Mouse (Mus musculus): Measurements from ENCODE around the gene Lrp2bp.

Lrp2bp gene

DNA sequence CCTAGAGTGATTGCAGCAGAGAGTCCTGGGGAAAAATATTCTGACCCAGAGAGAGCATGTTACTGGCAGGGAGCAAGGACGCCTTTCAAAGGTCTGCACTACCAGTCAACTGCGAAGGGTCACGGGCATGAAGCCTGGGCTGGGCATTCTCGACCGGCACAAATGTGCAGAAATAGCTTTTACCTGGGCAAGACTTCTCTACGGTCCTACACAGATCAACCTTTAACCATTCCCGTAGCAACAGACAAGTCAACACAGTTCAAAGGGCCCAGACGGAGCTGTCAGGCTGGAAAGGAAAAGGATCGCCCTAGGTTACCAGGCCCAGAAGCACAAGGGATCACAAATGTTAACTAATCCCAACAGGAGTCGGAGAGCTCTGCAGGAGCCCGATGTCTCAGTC lies 37.1 kb downstream of the Lrp2bp start:
- no peak for DNase-seq

GRCm38 (mm10) chr8:46039666-46040065 lies 40.6 kb downstream of the Lrp2bp start:
- DNase-seq = peak; percentile 35

DNA sequence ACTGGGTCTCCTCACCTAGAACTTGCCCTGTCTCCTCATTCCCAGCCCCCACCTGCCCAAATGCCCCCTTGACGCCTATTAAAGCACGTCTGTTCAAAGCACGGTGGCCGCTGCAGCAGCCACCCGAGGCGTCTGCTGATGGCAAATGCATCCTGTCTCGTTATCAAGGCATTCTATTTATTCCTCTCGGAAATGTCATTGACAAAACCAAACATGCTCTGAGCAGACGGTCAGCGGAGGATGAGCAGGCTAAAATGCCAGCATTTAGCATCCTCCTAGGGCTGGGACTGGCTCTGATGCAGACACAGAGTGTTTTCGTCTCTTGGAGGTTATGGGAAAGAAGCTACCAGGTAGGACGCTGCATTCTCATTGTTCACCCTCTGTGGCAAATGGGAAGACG lies 41.2 kb downstream of the Lrp2bp start:
- no peak for DNase-seq

DNA sequence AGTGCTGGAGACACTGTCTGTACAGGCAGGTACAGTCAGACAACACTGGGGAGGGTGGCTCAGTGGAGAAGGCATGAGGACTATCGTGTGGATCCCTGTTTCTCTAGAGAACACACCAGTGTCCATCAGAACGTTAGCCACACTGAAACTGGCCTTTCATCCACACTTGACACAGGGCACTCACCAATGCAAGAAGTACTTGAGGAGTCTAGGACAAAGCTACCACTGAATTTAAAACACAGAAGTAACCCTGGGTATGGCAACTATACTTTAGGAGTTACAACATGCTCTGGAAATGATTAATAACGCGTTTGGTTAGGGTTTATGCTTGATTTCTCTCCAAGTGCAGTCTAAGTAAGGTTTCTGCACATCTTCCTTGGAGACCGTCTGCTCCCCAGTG lies 73.7 kb downstream of the Lrp2bp start:
- no peak for DNase-seq

DNA sequence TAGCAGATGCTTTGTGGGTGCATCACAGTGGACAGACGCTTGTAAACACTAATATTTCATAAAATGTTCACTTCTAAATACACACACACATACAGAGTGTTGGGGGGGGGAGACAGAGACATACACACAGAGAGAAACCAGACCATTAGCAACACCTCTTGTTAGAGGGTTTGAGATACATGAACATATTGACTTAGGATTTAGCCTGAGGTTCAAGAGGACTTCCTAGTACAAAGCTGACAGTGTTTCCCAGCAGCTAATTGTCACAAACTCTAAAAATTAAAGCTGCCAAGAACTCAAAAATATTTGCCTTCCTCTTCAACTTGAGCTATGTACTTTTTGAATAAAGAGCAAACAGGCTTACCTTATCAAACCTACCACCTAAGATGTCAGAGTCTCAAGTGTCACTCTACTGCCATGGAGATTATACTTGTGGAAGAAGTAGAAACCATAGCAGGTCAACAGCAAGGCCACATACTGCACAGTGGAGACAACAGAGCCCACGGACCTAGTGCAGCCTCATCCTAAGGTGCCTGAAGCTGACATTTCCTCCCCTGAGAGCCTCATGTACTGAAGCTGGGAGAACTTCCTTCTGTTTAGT lies 74.5 kb downstream of the Lrp2bp start:
- no peak for DNase-seq

DNA sequence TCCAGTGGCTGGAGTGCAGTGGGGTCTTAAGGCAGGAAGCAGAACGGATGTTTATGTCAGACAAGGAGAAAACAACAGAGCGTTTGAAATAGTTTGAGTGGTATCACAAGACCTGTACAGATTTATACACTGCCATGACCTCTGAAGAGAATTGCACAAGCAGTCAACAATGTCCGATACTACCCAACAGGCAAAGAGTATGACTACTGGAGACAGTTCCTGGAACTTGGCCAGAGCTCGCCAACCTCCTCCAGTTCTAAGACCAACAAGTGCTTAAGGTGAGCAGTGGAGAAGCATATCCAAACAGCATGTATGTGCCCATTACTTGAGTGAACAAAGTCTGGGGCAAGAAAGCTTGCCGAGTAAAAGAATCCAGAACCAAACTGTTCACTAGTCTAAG lies 76.1 kb downstream of the Lrp2bp start:
- DNase-seq = peak; percentile 75

- no peak for DNase-seq
Observed at GRCm38 (mm10) chr8:46078866-46079265, 79.8 kb downstream of the Lrp2bp start.
